Mouse (Mus musculus): ENCODE data around the gene Cbl.

- TF ChIP-seq POLR2A (IDR thresholded peaks at IDR 0.05; ENCODE audit: borderline replicate concordance, extremely low read depth, insufficient read depth, insufficient read length, poor library complexity, severe bottlenecking) (no peak), CTCF (IDR thresholded peaks at IDR 0.05; ENCODE audit: borderline replicate concordance, extremely low read depth, insufficient read depth, insufficient read length) (no peak)
These were observed 2.8 kb upstream of the Cbl start for GRCm38 (mm10) chr9:44236601-44237000.
